Mouse (Mus musculus): ENCODE results near the gene Coro1c. TPM values are rescaled to one million over a fixed set of nuclear protein-coding genes. Genes with fewer than 3 reads are reported as not detected.

Gene Coro1c
- total RNA-seq, 2 experiments from 2014 or later = 43.9 to 56.3 TPM

GRCm38 (mm10) chr5:113929950-113930647, 21.5 kb upstream of the Coro1c start:
- DNase-seq (ENCODE audit: low spot score in 2 of 2) = no peak

GRCm38 (mm10) chr5:113929526-113929925, 21.0 kb upstream of the Coro1c start:
- DNase-seq (ENCODE audit: low spot score in 2 of 2) = no peak

GRCm38 (mm10) chr5:113924608-113925007, 16.1 kb upstream of the Coro1c start:
- DNase-seq (ENCODE audit: low spot score in 2 of 2) = no peak

GRCm38 (mm10) chr5:113921310-113922166, 13.0 kb upstream of the Coro1c start:
- DNase-seq (ENCODE audit: low spot score in 2 of 2) = no peak

- DNase-seq (ENCODE audit: low spot score in 2 of 2) = no peak
These were observed 10.5 kb upstream of the Coro1c start for GRCm38 (mm10) chr5:113919060-113919459.

- DNase-seq (ENCODE audit: low spot score in 2 of 2) = no peak
These were observed 10.1 kb upstream of the Coro1c start for GRCm38 (mm10) chr5:113918654-113919053.

- DNase-seq (ENCODE audit: low spot score in 2 of 2) = no peak
These were observed 2.1 kb upstream of the Coro1c start for GRCm38 (mm10) chr5:113910705-113911104.

- no peak for DNase-seq (ENCODE audit: low spot score in 2 of 2)
These were observed 1.6 kb upstream of the Coro1c start for GRCm38 (mm10) chr5:113910065-113910701.

GRCm38 (mm10) chr5:113907786-113908567, 581 bp downstream of the Coro1c start:
- DNase-seq (ENCODE audit: low spot score in 2 of 2) = peak; percentile 48 to 59

- peak in 1 of 2 experiments; percentile 19 for DNase-seq (ENCODE audit: low spot score in 2 of 2)
These were observed 1.4 kb downstream of the Coro1c start for GRCm38 (mm10) chr5:113906958-113907735.

- DNase-seq (ENCODE audit: low spot score in 2 of 2) = no peak
These were observed 3.6 kb downstream of the Coro1c start for GRCm38 (mm10) chr5:113904987-113905386.

- no peak for DNase-seq (ENCODE audit: low spot score in 2 of 2)
These were observed 5.6 kb downstream of the Coro1c start for GRCm38 (mm10) chr5:113902983-113903382.

- no peak for DNase-seq (ENCODE audit: low spot score in 2 of 2)
These were observed 6.5 kb downstream of the Coro1c start for GRCm38 (mm10) chr5:113902017-113902416.

- no peak for DNase-seq (ENCODE audit: low spot score in 2 of 2)
These were observed 7.4 kb downstream of the Coro1c start for GRCm38 (mm10) chr5:113901074-113901571.

- DNase-seq (ENCODE audit: low spot score in 2 of 2) = no peak
These were observed 9.0 kb downstream of the Coro1c start for GRCm38 (mm10) chr5:113899543-113899942.

- no peak for DNase-seq (ENCODE audit: low spot score in 2 of 2)
These were observed 16.6 kb downstream of the Coro1c start for GRCm38 (mm10) chr5:113892005-113892404.

GRCm38 (mm10) chr5:113890874-113891273, 17.7 kb downstream of the Coro1c start:
- no peak for DNase-seq (ENCODE audit: low spot score in 2 of 2)

GRCm38 (mm10) chr5:113889912-113890311, 18.6 kb downstream of the Coro1c start:
- no peak for DNase-seq (ENCODE audit: low spot score in 2 of 2)

- DNase-seq (ENCODE audit: low spot score in 2 of 2) = no peak
These were observed 19.2 kb downstream of the Coro1c start for GRCm38 (mm10) chr5:113889181-113889906.
